Mouse (Mus musculus) heart, adult 18-20 months (tissue): ENCODE results near the gene Fbxl12. TPM values are rescaled to one million over a fixed set of nuclear protein-coding genes. Genes with fewer than 3 reads are reported as not detected.
"Not testable (repeated sequence)": the region's sequence is repeated elsewhere in the genome, so short reads cannot be mapped to it uniquely, and the experiment has no call there.

Source experiments
- DNase-seq, 2 experiments: peaks; one replicate each; pipeline ENCODE4 v3.0.0; 2021 to 2022; ENCODE audit warnings: mixed read lengths in 1 of 2
- total RNA-seq, 2 experiments: library from RNA; stranded (reverse); gene quantifications; 2 replicates each; pipeline ENCODE4 v1.2.3; 2021

Fbxl12 gene
- total RNA-seq, 2 experiments from 2014 or later, result 7.6 to 11.3 TPM

DNA sequence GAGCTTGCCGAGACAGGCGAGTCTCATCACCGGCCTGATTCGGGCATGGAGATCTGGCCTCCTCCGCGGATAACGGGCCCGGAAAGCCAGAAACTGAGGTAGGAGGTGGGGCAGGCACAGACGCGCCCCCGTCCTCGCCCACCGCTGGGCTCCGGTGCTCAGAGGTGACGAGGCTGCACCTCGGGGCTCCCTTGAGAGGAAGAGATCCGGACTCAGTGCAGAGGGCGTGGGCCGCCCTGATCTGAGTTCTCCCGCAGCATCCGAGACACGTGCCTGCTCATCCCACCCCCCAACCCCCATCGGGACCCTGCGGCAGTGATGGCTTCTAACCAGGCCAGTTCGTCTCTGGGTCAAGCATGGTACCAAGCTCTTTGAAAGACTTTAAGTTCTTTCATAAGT lies 7.7 kb upstream of the Fbxl12 start:
- no peak for DNase-seq

DNA sequence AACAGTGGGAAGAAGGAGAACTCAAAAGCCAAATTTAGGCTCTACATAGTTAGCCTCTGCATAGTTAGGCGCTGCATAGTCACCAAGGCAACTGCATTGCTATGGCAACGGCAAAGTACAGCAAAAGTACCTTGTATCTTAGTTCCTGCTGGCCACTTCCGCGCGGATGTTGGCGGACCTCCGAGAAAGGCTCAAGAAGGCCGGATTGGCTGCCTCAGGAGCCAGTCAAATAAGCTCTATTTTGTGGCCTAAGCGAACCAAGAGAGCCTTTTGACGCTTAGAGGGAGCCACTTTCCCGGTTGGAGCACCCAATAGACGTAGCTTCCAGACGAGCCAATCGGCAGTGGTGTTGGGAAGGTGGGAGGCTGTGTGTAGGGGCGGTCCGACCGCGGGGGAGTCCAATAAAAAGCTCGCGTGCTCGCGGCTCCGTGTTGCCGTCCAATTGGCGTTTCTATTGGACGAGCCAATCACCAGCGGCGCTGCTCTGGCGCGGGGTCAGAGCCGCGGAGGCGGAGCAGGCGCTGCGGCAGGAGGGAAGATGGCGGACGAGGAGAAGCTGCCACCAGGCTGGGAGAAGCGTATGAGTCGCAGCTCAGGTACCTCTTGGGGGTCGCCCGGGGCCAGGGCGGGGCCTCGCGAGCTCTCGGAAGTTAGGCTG lies 7.2 kb upstream of the Fbxl12 start, which contains the start of gene Pin1:
Gene Pin1, plus strand, starts transcription at position 494 of the 658 bp plus-strand sequence.
- peak; percentile 99 to 100 for DNase-seq

DNA sequence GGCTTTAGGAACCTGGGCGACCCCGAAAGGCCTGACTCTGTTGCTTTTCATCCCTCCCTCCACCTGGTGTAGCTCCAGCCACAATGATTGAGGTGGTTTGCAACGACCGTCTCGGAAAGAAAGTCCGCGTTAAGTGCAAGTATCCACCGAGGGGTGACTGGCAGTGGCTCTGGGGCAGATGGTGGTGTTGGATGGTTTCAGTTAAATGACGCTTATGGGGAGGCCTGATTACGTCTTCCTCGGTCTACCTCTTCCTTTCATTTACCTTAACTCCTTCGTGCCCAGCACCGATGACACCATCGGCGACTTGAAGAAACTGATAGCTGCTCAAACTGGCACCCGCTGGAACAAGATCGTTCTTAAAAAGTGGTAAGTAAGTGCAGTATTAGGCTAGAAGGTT lies 554 bp upstream of the Fbxl12 start:
- no peak for DNase-seq

DNA sequence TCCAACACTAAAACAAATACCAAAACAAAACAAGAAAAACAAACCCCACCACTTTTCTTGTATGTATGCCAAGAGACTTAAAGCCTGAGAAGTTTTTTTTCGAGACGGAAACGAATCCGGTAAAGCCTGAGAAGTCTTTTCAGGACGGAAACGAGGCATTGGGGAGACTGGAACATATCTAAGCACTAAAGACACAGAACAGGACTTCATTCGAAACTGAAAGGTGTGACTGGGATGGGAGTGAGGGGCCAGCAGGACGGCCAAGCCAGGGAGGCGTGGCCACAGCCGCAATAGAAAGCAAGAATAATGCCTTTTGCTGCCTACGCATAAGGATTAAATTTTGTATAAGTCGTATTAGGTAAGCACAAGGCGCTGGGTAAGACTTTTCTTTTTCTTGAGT lies 786 bp downstream of the Fbxl12 start:
- DNase-seq, result peak in 1 of 2 experiments; percentile 20

DNA sequence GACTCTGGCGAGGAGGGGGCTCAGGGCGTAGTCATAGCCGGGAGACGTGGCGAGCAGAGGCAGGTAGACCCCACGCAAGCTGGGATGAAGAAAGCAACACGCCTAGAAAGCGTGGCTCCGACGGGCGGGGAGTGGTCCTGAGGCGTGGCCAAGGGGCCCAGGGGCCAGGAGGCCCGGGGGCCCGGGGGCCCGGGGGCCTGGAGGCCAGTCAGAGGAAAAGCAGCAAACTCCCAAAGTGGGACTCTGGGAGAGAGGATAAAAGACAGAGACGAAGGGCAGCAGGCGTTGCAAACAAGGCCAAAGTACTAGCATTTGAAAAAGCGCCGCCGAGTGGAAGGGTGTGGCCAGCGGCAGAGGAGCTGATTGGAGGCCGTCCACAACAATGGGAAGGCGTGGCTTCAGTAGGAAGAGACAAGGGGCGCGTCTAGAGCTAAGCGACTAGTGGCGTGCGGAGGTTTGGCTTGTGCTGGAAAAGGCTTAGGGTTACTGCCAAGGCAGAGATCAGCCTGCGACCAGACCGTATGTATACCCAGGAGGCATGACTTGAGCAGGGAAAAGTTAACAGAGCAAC lies 1.6 kb downstream of the Fbxl12 start:
- peak; percentile 88 to 92 for DNase-seq

DNA sequence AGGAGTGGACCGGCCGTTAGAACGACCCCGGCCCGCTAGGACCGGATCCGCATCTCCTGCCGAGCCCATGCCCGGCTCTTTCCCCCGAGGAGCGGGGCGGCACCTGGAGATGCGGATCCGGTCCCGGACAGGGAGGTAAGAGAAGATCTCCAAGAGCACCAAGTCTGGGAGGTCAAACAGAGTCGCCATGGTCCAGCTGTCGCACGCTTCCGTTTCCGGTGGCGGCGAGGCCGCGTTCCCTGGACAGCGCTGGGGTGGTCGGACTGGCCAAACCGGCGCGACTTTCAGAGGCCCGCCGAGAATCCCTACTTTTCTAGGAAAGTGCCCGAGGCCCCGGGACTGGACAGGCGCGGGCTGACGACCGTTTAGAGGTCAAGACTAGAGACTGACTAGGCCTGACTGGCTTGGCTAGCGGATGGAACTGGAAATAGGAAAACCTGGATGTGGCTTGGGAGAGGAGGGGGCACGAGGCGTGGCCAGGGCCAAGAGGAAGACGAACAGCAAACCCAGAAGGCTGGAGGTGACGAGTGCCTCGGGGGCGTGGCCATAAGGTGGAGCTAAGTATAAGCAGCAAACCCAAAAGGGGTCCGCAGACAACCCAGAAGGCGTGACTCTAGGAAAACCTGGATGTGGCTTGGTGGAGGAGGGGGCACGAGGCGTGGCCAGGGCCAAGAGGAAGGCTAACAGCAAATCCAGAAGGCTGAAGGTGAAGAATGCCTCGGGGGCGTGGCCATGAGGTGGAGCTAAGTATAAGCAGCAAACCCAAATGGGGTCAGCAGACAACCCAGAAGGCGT lies 2.3 kb downstream of the Fbxl12 start, which contains the start of gene Ubl5:
Gene Ubl5, plus strand, starts transcription at position 778 of the 795 bp plus-strand sequence.
- peak; percentile 62 to 65 for DNase-seq

DNA sequence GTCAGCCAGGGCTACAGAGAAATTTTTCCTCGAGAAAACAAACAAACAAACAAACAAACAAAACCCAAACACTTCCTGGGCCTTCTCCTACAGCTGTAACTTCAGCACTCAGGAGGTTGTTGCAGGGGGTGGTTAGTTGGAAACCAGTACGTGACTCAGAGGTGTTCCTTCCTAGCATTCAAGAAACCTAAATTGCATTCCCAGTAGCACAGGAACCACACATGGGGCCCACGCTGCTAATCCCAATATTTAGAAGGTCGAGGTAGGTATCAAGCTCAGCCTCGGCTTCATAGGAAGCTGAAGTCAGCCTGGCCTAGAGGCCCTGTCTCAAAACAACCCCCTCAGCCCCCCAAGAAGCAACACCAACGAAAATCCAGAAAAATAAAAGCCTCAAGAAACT lies 3.1 kb downstream of the Fbxl12 start:
- no peak for DNase-seq

DNA sequence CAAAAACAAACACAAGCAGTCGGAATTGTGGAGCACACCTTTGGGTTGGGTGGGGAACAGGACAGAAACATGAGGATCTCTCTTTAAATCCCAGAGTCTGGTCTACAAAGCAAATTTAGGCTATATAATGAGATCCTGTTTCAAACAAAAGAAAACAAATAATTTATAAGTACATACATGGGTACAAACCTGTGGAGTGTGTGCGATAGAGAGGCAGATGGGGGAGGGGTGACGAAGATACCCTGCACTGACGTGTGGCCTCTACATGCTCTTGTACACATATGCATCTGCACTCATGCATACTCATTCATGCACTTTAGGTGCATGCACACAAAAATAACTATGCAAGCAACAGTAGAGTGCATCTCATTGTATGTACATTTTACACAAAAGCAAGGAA lies 5.1 kb downstream of the Fbxl12 start:
- no peak for DNase-seq

DNA sequence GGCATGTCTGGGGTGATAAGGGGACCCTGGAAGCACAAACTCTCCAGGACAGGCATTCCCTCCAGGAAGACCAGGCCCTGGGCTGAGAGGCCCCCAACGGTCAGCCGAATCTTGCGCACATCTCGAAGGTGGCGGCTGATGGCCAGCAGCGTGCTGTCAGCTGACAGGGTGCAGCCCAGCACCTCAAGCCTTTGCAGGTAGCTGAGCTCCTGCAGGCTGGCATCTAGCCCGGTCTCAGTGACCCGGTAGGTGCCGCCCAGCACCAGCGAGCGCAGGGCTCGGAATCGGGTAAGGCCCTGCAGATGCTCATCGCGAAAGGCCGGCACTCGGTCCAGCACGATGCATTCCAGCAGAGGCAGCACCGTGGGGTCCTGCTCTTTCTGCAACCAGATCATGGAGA lies 6.0 kb downstream of the Fbxl12 start:
- DNase-seq, result no peak

DNA sequence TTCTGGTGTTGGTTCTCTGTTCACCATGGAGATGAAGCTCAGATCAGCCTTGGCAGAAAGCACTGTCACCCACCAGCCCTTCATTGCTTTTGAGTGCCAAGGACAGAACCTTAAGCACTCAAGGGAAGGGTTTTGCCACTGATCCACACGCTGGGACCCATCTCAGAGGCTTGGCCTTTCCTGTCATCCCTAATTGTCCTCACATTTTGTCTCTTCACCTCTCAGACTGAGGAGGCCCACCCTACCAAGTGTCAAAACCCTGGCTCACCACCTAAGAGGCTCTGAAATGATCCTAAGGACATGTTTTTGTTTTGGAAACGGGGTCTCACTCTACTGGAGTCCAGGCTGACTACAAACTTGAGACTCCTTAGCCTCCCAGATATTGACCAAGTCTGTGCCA lies 7.8 kb downstream of the Fbxl12 start:
- no peak for DNase-seq

DNA sequence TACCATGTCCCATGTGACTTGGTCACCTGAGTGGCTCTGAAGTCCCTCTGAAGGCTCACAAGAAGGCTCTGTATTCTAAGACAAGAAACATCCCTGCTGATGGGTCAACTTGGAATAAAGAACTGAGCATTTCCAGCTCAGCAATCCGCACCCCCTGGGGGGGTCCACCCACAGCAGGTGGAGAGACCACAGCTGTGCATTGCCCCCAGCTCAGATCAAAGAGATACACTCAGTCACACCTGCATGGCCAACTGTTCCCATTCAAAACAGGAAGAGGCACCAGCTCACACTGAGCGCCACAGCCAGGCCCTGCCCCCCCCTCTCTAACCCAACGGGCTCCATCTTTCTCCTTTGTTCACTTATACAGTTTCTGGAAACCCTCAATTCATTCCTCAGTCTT lies 8.3 kb downstream of the Fbxl12 start:
- DNase-seq, result no peak

DNA sequence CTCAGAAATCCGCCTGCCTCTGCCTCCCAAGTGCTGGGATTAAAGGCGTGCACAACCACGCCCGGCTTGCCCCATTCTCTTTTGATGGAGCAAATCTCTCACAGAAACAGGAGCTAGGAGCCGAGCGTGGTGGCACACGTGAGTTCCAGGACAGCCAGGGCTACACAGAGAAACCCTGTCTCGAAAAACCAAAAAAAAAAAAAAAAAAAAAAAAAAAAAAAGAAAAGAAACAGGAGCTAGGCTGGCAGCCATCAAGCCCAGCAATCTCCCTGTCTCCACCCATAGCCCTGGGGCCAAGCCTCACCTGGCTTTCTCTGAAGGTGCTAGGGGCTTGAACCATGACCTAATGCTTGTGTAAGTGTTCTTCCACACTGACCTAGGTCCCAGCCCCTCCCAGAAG lies 8.9 kb downstream of the Fbxl12 start:
- not testable (repeated sequence) for DNase-seq

DNA sequence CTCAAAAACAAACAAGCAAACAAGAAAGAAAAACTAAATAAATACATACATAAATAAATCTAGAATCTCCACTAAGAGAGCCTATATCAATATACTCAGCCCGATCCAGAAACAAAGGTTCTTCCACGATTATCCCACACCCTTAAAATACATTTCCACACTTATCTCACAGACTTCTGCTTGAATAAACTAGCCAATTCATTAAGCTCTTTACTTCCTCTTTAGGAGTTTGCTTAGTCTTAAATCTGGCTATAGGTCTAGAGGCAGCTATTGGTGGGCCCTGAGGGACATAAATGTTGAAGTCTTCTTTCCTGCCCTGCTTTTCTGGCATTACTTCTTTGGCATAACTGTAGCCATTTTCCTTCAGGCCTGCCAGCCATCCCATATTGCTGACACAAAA lies 13.2 kb downstream of the Fbxl12 start:
- DNase-seq, result no peak

DNA sequence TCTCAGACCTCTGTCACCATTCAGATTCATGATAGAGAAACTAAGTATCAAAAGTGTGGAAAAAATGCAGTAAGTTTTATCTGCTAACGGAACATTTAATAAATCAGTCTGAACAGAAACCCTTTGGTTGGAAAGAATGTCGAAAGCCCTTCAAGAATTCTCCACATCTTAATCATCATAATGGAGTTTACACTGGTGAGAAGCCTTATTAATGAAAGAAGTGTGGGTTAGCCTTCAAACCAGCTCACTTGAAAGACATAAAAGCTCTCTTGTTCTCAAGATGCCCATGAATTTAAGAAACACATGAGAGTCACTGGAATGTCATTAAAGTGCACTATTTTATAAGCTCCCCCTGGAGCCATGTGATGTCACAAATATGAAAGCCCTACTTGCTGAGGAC lies 27.9 kb downstream of the Fbxl12 start:
- DNase-seq, result no peak

DNA sequence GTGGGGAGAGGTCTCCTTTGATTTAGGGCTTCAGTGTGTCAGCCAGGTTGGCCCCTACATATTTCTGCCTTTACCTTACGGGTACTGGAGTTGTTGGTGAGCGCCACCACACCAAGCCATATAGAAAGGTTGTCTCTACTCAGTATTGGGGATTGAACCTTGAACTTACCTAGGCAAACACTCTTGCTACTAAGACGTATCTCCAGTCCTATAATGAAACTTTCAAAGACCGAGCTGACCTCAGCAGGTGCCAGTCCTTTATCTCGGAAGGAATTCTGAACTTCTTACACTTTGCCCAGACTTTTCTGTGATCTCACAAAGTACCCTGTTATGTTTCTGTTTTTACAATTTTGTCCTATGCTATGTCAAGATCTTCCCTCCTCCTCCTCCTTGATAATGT lies 32.6 kb downstream of the Fbxl12 start:
- DNase-seq, result no peak

DNA sequence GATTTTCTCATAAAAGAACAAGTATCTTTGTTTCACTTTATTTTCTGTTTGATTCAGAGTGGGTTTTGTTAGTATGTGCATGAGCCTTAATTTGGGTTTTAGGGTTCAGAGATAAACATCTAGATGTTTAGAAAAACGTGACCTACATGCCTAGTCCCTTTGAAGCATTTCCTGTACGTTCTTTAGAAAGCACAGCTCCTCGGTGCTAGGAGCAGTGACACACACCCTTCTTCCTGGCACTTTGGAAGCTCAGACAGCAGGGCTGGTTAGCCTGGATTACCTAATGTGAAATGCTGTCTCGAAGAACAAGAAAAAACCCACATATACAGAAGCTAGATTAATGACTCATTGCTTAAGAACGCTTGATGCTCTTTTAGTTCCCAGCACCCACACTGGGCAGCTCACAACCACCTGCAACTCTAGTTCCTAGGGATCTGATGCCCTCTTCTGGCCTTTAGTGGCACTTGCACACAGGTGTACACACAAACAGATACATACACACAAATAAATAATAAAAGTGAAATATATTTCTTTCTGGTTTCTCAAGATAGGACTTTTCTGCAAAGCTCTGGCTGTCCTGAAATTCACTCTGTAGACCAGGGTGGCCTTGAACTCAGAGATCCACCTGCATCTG lies 34.6 kb downstream of the Fbxl12 start:
- no peak for DNase-seq

DNA sequence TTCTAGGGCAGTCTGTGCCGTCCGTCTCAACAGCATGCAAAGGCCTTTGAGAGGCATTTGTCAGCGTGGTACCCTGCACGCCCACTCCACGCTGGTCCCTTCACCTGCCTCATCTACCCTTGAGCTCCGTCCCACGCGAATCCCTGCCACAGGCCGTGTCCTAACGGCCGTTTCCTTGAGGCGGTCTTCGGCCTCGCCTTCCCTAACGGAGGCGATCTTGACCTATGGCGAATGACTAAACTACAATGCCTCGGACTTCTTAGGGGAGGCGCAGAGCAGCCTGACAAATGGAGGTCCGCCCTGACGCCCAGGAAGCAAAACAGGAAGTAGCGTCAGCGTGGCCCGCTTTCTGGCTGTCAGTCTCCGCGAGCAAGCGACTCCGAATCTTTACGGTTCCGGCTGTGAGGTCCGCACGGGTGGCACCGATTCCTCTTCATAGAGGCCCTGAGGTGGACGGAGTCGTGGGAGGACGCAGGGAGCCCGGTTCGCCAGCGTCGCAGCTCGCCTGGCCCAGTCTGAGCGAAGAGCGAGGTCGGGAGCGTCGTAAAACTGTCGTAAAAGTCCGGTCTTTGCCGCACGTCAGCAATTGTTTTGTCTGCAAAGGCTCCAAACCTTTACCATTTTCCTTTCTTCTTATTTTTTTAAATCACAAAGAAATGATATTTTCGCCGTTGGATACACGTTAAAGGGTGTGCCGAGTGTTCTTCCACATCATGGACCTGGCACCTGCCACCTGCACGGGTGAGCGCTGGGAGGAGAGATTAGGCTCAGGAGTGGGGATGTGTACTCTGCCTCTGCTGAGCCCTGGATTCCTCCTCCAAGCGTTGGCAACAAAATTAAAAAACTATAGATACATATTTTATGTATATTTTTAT lies 37.2 kb downstream of the Fbxl12 start:
- peak; percentile 91 to 94 for DNase-seq

DNA sequence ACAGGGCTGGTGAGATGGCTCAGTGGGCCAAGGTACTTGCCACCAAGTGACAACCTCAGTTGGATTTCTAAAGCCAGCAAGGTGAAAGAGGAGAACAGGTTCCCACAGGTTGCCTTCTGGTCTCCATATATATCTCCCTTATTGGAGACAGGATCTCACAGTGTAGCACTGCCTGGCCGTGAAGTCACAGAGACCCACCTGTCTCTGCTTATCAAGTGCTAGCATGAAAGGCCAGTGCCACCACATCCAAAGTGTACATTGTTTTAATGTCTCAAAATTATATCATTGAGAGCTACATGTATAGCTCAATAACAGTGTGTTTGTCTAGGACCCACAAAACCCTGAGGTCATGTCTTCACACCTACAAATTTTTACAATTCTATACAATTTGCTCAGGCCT lies 38.3 kb downstream of the Fbxl12 start:
- DNase-seq, result no peak

DNA sequence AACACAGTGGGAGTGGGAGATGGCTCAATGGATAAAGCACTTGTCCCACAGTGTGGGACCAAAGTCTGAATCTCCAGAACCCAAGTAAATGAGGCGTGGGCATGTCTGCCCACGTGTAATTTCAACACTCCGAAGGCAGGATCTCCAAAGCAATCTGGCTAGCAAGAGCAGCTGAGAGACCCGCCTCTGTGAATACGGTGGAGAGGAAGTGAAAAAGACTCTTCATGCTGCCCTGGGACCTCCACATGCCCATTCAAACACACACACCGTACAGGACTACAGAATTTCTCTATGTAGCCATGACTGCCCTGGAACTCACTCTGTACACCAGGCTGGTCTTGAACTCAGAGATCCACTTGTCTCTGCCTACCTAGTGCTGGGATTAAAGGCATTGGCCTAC lies 43.3 kb downstream of the Fbxl12 start:
- no peak for DNase-seq

DNA sequence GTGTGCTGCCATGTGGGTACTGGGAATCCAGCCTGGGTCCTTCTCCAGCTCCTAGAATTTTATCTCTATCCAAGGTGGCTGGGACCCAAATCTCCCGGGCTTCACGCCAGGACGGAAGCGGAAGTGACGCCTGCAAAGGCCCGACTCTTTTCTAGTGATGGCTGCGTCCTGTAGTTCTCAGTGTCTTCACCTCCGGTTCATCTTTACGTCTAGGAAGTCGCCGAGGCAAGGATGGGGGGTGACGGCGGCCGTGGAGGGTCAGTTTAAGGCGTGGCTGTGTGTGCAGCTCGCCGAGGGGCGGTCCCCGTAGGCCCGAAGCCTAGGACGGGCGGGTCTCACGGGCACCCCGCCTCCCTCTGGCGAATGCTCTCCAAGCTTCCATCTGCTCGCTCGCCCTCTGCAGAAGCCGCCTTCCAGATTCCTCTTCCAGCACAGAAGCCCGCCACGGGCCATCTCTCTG lies 63.4 kb downstream of the Fbxl12 start, which contains the start of gene Zfp846:
Gene Zfp846, plus strand, starts transcription at position 117 of the 460 bp plus-strand sequence.
- DNase-seq, result peak; percentile 99 to 100

DNA sequence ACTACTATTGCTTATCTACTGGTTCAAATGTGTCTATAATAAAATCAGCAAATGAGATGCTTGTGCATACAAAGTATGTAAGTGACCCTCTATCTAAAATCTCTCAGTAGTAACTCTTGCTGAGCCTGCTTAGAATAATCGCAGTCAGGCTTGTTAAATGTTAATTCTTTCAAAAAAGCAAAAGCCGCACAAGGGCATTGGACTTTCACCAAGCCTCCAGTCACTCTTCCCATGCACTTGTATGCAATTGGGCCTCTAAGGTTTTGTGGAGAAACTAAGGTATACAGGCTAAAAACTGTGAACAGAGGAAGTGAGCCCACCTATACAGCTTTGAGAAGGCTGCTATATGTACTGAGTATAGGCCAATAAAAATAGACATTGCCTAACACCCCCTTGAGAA lies 68.0 kb downstream of the Fbxl12 start:
- DNase-seq, result no peak

DNA sequence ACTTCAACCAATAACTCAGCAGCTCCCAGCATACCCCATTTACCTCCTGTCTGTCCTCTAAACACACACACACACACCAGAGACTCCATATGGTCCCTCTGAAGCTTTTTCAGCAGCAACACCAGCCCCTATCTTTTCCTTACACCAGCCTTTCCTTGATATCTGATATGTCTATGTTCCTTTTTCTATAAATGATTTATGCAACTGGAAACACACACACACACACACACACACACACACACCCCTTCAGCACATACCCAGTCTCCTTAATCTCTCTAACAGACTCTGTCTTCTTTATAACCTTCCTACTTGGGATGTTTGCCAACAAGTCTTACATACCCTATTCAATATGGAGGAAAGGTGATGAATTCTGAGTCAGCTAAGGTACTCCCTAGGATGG lies 73.5 kb downstream of the Fbxl12 start:
- DNase-seq, result no peak
